Mouse (Mus musculus) spleen, adult 2 months (tissue): ENCODE measurements at regions not wholly inside any gene's neighbourhood (a gene's known extent, or its start where the extent isn't known, plus 50 kb on each side); places are given as distances from the start of the nearest gene placed in this dataset.

Experiments used
- CTCF ChIP-seq: fragments of 200-500 bp; IDR thresholded peaks from 2 replicates; pipeline ENCODE4 v1.5.1; 2011; ENCODE audit warnings: mild to moderate bottlenecking, inconsistent platforms; ENCODE audit not compliant: insufficient read depth, insufficient read length, insufficient replicate concordance; ENCODE audit errors: extremely low read depth
- POLR2A ChIP-seq: fragments of 200-500 bp; IDR thresholded peaks from 2 replicates; pipeline ENCODE4 v1.6.1; 2011; ENCODE audit warnings: low read depth, low read length, inconsistent platforms

GRCm38 (mm10) chr5:97684592-97685258, 227.9 kb upstream of the Gk2 start:
- TF ChIP-seq CTCF (no peak), POLR2A (no peak)
